Mouse (Mus musculus): ENCODE results near the gene Olfr1272.
"Not testable (repeated sequence)": the region's sequence is repeated elsewhere in the genome, so short reads cannot be mapped to it uniquely, and the experiment has no call there.

Gene Olfr1272

GRCm38 (mm10) chr2:90292741-90293140, at the start of gene Olfr1272:
Olfr1272 (minus strand) TSS chr2:90292841.
- no peak for TF ChIP-seq GATA4 (IDR thresholded peaks at IDR 0.05; ENCODE audit: insufficient replicate concordance, low read length)

- TF ChIP-seq GATA4 (IDR thresholded peaks at IDR 0.05; ENCODE audit: insufficient replicate concordance, low read length): not testable (repeated sequence)
Measured at GRCm38 (mm10) chr2:90321900-90322299, 29.3 kb upstream of the Olfr1272 start, which contains the start of gene Gm13769. Gm13769 (plus strand) TSS chr2:90322200.

DNA sequence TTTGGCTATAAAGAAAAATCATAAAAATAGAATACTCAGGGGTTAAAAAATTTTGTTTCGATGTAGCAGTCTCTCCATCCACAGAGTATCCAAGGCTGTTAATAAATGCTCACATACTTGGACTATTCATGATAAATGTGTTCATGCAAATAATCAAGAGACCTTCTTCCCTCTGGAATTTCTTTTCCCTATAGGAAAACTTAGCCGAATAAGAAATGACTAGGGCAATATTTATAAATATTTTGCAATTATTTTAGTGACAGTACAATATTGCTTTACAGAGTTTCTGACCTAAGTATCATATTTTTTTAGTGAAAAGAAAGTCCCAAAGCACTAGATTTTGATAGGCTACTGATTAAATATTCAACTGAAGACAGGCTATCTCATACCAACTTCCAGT, 21.7 kb downstream of the Olfr1272 start, which contains the start of gene Olfr1271:
TSS of gene Olfr1271 (minus strand) at position 101 of the 400 bp plus-strand sequence.
- TF ChIP-seq GATA4 (IDR thresholded peaks at IDR 0.05; ENCODE audit: insufficient replicate concordance, low read length): no peak

GRCm38 (mm10) chr2:90257492-90257891, 35.1 kb downstream of the Olfr1272 start, which contains the start of gene Olfr142:
Olfr142 (minus strand) TSS chr2:90257592.
- TF ChIP-seq GATA4 (IDR thresholded peaks at IDR 0.05; ENCODE audit: insufficient replicate concordance, low read length): no peak
